Mouse (Mus musculus): ENCODE results near the gene Dot1l.

DNA sequence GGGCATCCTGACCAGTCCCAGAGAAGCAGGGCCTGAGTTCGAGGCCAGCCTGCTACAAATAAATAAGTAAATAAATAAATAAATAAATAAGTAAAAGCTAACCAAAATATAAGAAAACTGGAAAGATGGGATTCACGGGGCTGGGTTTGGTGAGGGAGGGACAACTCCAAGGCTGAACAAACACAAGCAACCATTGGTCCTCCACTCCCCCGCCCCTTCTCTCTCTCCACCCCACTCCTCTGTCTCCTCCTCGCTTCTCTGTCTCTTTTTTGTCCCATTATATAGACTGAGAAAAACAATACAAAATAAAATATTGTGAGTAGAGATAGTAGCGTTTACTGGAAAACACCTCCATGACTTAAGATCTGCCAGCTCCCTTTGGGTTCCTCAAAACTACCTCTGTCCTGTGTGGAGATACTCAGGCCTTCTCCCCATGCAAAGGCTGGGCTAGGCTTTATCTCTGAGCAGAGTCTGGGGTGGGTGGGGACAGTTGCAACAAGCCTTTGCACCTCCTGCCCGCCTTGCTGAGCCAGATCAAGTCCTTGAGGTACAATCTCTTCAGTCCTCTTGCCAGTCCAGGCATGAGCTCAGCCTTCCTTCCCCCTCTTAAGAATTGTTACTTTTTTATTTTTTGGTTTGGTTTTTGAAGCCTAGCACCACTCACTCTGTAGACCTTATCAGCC, 63.7 kb downstream of the Dot1l start:
- TF ChIP-seq POLR2A (IDR thresholded peaks at IDR 0.05; ENCODE audit: insufficient read length, low read depth) (no peak), USF1 (IDR thresholded peaks at IDR 0.05; ENCODE audit: low read depth) (no peak), TCF12 (IDR thresholded peaks at IDR 0.05; ENCODE audit: insufficient read depth, poor library complexity, severe bottlenecking) (no peak), TCF3 (IDR thresholded peaks at IDR 0.05; ENCODE audit: insufficient read length, low read depth) (no peak)
